Mouse (Mus musculus) MEL (cell line): ENCODE measurements at regions not wholly inside any gene's neighbourhood (a gene's known extent, or its start where the extent isn't known, plus 50 kb on each side); places are given as distances from the start of the nearest gene placed in this dataset.

Source experiments
- BHLHE40 ChIP-seq: IDR thresholded peaks from 2 replicates; pipeline ENCODE4 v1.6.1; 2012; ENCODE audit warnings: low read depth, mild to moderate bottlenecking, inconsistent platforms, low read length, improper control_type of control experiment, borderline replicate concordance
- CTCF ChIP-seq, 3 experiments: IDR thresholded peaks in 2 of 3; conservative IDR thresholded peaks in 1 of 3; 2 replicates each; pipeline ENCODE4 v1.5.1; 2011 to 2012; ENCODE audit warnings: low read length in 3 of 3, low read depth in 2 of 3, mild to moderate bottlenecking in 2 of 3, improper control_type of control experiment in 1 of 3, inconsistent platforms in 1 of 3, mixed read lengths in 1 of 3, moderate library complexity in 1 of 3; ENCODE audit not compliant: control insufficient read depth in 1 of 3, insufficient read depth in 1 of 3, poor library complexity in 1 of 3, severe bottlenecking in 1 of 3
- GATA1 ChIP-seq: IDR thresholded peaks from 2 replicates; pipeline ENCODE4 v1.6.1; 2011; ENCODE audit warnings: low read depth, low read length, improper control_type of control experiment
- HCFC1 ChIP-seq: IDR thresholded peaks from 2 replicates; pipeline ENCODE4 v1.6.1; 2012; ENCODE audit warnings: low read depth, mild to moderate bottlenecking, inconsistent platforms, low read length, improper control_type of control experiment, moderate library complexity
- JUND ChIP-seq: IDR thresholded peaks from 2 replicates; pipeline ENCODE4 v1.6.1; 2011; ENCODE audit warnings: low read depth, mild to moderate bottlenecking, improper control_type of control experiment, low read length
- NRF1 ChIP-seq: IDR thresholded peaks from 2 replicates; pipeline ENCODE4 v1.6.1; 2014; ENCODE audit warnings: low read depth, mild to moderate bottlenecking, inconsistent platforms, low read length, improper control_type of control experiment, moderate library complexity; ENCODE audit not compliant: poor library complexity, insufficient read depth, severe bottlenecking
- POLR2A ChIP-seq, 2 experiments: IDR thresholded peaks; 2 replicates each; pipeline ENCODE4 v1.6.1; 2011 to 2012; ENCODE audit warnings: low read length in 2 of 2, mild to moderate bottlenecking in 2 of 2, control low read depth in 1 of 2, improper control_type of control experiment in 1 of 2, low read depth in 1 of 2, moderate library complexity in 1 of 2; ENCODE audit not compliant: control insufficient read depth in 1 of 2, insufficient read depth in 1 of 2, poor library complexity in 1 of 2
- POLR2AphosphoS5 ChIP-seq: IDR thresholded peaks from 2 replicates; pipeline ENCODE4 v1.6.1; 2012; ENCODE audit warnings: low read depth, borderline replicate concordance, mild to moderate bottlenecking, inconsistent platforms, low read length, moderate library complexity, mixed read lengths
- TAL1 ChIP-seq: IDR thresholded peaks from 2 replicates; pipeline ENCODE4 v1.6.1; 2012; ENCODE audit warnings: mild to moderate bottlenecking, inconsistent platforms, low read length, moderate library complexity, mixed read lengths
- UBTF ChIP-seq: IDR thresholded peaks from 2 replicates; pipeline ENCODE4 v1.6.1; 2012; ENCODE audit warnings: low read depth, mild to moderate bottlenecking, inconsistent platforms, low read length, improper control_type of control experiment, moderate library complexity, borderline replicate concordance; ENCODE audit not compliant: insufficient read depth
- USF1 ChIP-seq: IDR thresholded peaks from 2 replicates; pipeline ENCODE4 v1.6.1; 2014; ENCODE audit warnings: low read depth, mild to moderate bottlenecking, inconsistent platforms, low read length, improper control_type of control experiment, moderate library complexity
- USF2 ChIP-seq, 2 experiments: IDR thresholded peaks; 2 replicates each; pipeline ENCODE4 v1.6.1; 2011 to 2012; ENCODE audit warnings: improper control_type of control experiment in 2 of 2, low read length in 2 of 2, borderline replicate concordance in 1 of 2, inconsistent platforms in 1 of 2, low read depth in 1 of 2, mild to moderate bottlenecking in 1 of 2; ENCODE audit not compliant: insufficient read depth in 1 of 2

DNA sequence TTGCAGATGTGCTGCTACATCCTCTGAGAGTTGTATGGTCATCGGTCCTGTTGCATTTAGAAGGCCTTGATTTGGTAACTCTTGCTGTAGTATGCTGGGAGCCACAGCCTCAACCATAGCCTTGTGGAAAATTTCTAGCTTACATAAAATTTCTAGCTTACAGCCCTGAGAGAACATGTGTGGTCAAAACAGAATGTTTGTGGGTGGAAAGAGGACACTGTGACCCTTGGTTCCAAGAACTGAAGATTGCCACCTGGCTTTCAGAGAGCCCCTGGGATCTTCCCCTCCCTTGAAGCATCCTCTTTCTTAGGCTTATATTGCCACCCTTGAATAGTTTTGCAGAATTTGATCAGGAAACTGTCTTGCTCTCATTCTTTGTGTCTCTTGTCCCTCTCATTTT lies 490.6 kb downstream of the Tecrl start:
- TF ChIP-seq CTCF (IDR thresholded peaks at IDR 0.05 in 2 of 3, conservative IDR thresholded peaks at IDR 0.05 in 1 of 3; ENCODE audit: control insufficient read depth in 1 of 3, insufficient read depth in 1 of 3, low read depth in 2 of 3, low read length in 3 of 3, poor library complexity in 1 of 3, severe bottlenecking in 1 of 3) (no peak), POLR2AphosphoS5 (no peak), GATA1 (no peak), POLR2A (IDR thresholded peaks at IDR 0.05; ENCODE audit: control insufficient read depth in 1 of 2, insufficient read depth in 1 of 2, low read depth in 1 of 2, low read length in 2 of 2, poor library complexity in 1 of 2) (no peak), HCFC1 (no peak), NRF1 (no peak), TAL1 (no peak), UBTF (no peak), USF2 (IDR thresholded peaks at IDR 0.05; ENCODE audit: borderline replicate concordance in 1 of 2, insufficient read depth in 1 of 2, low read depth in 1 of 2, low read length in 2 of 2) (no peak), BHLHE40 (no peak), JUND (no peak), USF1 (no peak)
